In the genomic region with DNA sequence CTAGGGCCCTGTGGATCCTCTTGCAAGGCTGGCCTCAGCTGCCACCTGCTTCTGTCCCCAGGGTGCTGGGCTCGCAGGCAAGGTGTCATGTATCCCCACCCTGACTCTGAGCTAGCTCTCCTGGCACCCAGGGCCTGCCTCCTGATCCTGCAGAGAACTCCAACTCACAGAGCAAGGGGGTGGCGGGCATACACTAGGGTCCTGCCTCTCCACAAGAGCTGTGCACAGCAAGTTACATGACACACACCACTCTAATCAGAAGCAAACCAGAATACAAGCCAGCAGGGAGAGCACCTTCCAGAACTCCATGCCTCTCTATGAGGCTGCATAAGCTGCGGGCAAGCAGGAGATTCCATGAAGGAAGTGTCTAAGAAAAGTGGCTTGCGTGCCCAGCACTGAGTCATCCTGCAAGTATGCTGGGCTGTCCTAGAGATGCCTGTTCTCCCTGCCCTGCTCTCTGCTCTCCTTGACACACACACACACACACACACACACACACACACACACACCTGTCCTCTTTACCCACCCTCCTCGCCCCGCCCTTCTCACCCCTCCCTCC, we compare ENCODE assay signal across 10 mouse cellular contexts.
DNase-seq lines count a peak whose midpoint lies in the region; ATAC-seq and TF ChIP-seq lines count a peak whose summit lies in the region.
"Had no signal": no experiment of that assay in that cellular context is flagged by ENCODE, and none has a peak within 500 bp of the region (broad histone marks: within the 10 kb centered on the region; RNA-seq: fewer than 3 reads in every experiment).

No protein-coding gene starts in this region.

- H3K36me3 ChIP-seq in heart, postnatal 0 days (replicated peaks; ENCODE audit: control insufficient read depth, insufficient read depth, low read length): no peaks in the 10 kb centered on the region
- H3K36me3 ChIP-seq in hindbrain, embryonic 11.5 days (ENCODE audit: control insufficient read depth, insufficient read depth, low read length): no peaks in the 10 kb centered on the region
- H3K36me3 ChIP-seq in hindbrain, embryonic 13.5 days: no peaks in the 10 kb centered on the region

- WGBS in heart, postnatal 0 days: 28% methylated on average over 6 of the region's 6 CpGs
- whole genome bisulfite sequencing in hindbrain, embryonic 11.5 days: 65% methylated on average over 6 of the region's 6 CpGs
- 63% methylated on average over 6 of the region's 6 CpGs for WGBS in hindbrain, embryonic 13.5 days

- no peak for TF ChIP-seq CTCF in heart, postnatal 0 days (IDR thresholded peaks at IDR 0.05; ENCODE audit: low read depth)
- no peak for TF ChIP-seq CTCF in layer of hippocampus, adult 2 months (conservative IDR thresholded peaks at IDR 0.05)

- H3K27ac ChIP-seq in heart, postnatal 0 days (ENCODE audit: low read depth): peak overlapping the region; percentile 54; the same call in 1 of the 2 replicates
- H3K27ac ChIP-seq in hindbrain, embryonic 11.5 days (ENCODE audit: low read depth, low read length): no peak overlapping the region
- H3K27ac ChIP-seq in hindbrain, embryonic 13.5 days: no peak overlapping the region
- H3K27ac ChIP-seq in layer of hippocampus, adult 2 months: no peak overlapping the region

- peak; percentile 53 for ATAC-seq in heart, postnatal 0 days (ENCODE audit: insufficient read depth, low read depth)
- ATAC-seq in hindbrain, embryonic 11.5 days (ENCODE audit: low FRiP score): no peak
- ATAC-seq in hindbrain, embryonic 13.5 days (ENCODE audit: low FRiP score): no peak
- ATAC-seq: CD4-positive, CD25-positive, alpha-beta regulatory T cell, adult 4 months had no signal

- H3K27me3 ChIP-seq in heart, postnatal 0 days (ENCODE audit: control insufficient read depth, insufficient read depth, low read length): no peaks in the 10 kb centered on the region
- H3K27me3 ChIP-seq in hindbrain, embryonic 11.5 days (ENCODE audit: control insufficient read depth, insufficient read depth, low read length): no peaks in the 10 kb centered on the region
- H3K27me3 ChIP-seq in hindbrain, embryonic 13.5 days: no peaks in the 10 kb centered on the region

- H3K9me3 ChIP-seq in heart, postnatal 0 days (replicated peaks; ENCODE audit: control insufficient read depth, low read length): no peaks in the 10 kb centered on the region
- H3K9me3 ChIP-seq in hindbrain, embryonic 11.5 days (ENCODE audit: control insufficient read depth, low read length): no peaks in the 10 kb centered on the region
- H3K9me3 ChIP-seq in hindbrain, embryonic 13.5 days: no peaks in the 10 kb centered on the region
- H3K9me3 ChIP-seq: megakaryocyte, embryonic 14.5 days had no signal

- DNase-seq in cerebellum, postnatal 36 days: peak; percentile 11 to 22
- DNase-seq in cerebellum, adult 9-11 months: no peak
- DNase-seq in adrenal gland, postnatal 36 days: peak; percentile 59 to 60
- no peak for DNase-seq in heart, postnatal 0 days (ENCODE audit: low spot score)
- DNase-seq in skeletal muscle tissue, adult 2 months (ENCODE audit: low read depth, low spot score): peak; percentile 94
- no peak for DNase-seq in hindbrain, embryonic 11.5 days (ENCODE audit: low spot score)
- no peak for DNase-seq in layer of hippocampus, adult 2 months (ENCODE audit: low spot score in 2 of 2)

- H3K4me1 ChIP-seq in heart, postnatal 0 days (ENCODE audit: control insufficient read depth, insufficient read depth): peaks cover 18% of the 10 kb centered on the region
- no peaks in the 10 kb centered on the region for H3K4me1 ChIP-seq in hindbrain, embryonic 11.5 days (replicated peaks; ENCODE audit: control insufficient read depth, insufficient read depth, low read length)
- no peaks in the 10 kb centered on the region for H3K4me1 ChIP-seq in hindbrain, embryonic 13.5 days (replicated peaks)

- H3K4me3 ChIP-seq in heart, postnatal 0 days (ENCODE audit: low read depth, low read length): no peak overlapping the region
- no peak overlapping the region for H3K4me3 ChIP-seq in hindbrain, embryonic 11.5 days (ENCODE audit: low read depth, low read length)
- H3K4me3 ChIP-seq in hindbrain, embryonic 13.5 days: no peak overlapping the region
- no peak overlapping the region for H3K4me3 ChIP-seq in layer of hippocampus, adult 2 months
- H3K4me3 ChIP-seq: megakaryocyte, embryonic 14.5 days had no signal

- no peak overlapping the region for H3K9ac ChIP-seq in heart, postnatal 0 days (replicated peaks; ENCODE audit: low read depth, low read length)
- H3K9ac ChIP-seq in hindbrain, embryonic 11.5 days (ENCODE audit: low read depth, low read length): no peak overlapping the region
- H3K9ac ChIP-seq in hindbrain, embryonic 13.5 days: no peak overlapping the region

- no peak overlapping the region for H3K4me2 ChIP-seq in heart, postnatal 0 days (ENCODE audit: low read depth, low read length)
- no peak overlapping the region for H3K4me2 ChIP-seq in hindbrain, embryonic 11.5 days (replicated peaks; ENCODE audit: low read depth, low read length)
- no peak overlapping the region for H3K4me2 ChIP-seq in hindbrain, embryonic 13.5 days

- TF ChIP-seq EP300 in heart, postnatal 0 days (IDR thresholded peaks at IDR 0.05; ENCODE audit: low read depth): no peak

Comparison
In these comparisons a context has a peak if more than half of its experiments do, and no peak if none do; other contexts are left out.
1. DNase-seq: peak in cerebellum, postnatal 36 days (2 of 2), adrenal gland, postnatal 36 days (2 of 2) and skeletal muscle tissue, adult 2 months (single experiment); none in cerebellum, adult 9-11 months (single experiment), heart, postnatal 0 days (single experiment), hindbrain, embryonic 11.5 days (single experiment) and layer of hippocampus, adult 2 months (0 of 2).